Mouse (Mus musculus) urinary bladder, postnatal 10 days (tissue): ENCODE measurements around the gene Slamf9.

ENCODE experiments used
- DNase-seq: peaks from one replicate; pipeline ENCODE4 v3.0.0; 2022; ENCODE audit warnings: low spot score

The Slamf9 gene

DNA sequence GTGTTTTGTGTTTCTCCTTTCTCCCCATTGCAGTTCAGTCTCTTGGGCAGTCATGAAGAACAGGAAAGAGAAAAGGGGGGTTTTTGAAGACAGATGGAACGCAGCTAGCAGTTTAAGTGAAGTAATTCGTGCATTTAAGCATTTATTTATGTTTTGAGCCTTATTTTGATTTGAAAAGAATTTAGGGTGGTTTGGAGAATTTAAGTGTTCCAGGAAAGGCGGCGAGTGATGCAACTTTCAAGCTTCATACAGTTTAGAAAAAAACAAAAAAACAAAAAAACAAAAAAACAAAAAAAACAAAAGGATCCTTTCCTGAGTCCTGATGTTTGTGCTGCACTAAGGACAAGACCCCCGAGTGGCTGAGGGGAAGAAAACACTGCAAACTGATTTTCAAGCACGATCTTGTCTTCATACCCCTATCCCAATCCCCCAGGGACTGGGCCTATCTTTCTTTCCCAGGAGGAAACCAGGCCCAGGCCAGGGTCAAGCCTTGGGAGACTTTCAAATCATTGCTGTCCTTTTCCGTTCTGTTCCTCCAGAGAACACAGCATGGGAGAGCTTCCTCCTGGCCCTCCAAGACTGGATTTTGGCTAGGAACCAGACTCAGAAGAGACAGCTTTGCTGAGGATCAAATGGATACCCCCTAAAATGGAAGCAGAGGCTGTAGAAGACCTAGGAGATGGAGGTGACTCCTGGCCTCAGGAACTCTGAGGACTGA is 39.6 kb downstream of the Slamf9 start:
- DNase-seq = no peak

- no peak for DNase-seq
These were observed 40.2 kb downstream of the Slamf9 start for GRCm38 (mm10) chr1:172515396-172515795.

GRCm38 (mm10) chr1:172518013-172518412 is 42.9 kb downstream of the Slamf9 start:
- no peak for DNase-seq

DNA sequence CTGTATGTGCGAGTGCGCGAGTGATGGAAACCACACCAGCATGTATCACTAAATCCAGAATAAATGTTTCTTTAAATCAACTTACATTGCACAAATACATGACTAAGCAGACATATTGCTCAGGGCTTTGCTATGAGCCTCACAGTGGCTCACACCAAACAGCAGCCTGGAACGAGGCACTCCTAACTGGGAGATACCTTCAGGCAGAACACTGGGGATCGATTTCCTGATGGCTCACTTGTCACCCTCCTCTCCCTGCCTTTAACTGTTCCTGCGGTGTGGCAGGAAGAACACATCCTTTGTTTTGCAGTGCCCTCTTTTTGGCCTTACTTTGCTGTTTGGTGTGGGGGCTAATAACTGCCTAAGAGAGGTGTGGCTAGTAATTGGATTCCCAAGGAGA is 44.5 kb downstream of the Slamf9 start:
- DNase-seq = no peak

GRCm38 (mm10) chr1:172520576-172521440 is 45.6 kb downstream of the Slamf9 start, which contains the start of gene Cfap45:
Gene Cfap45 (plus strand): TSS chr1:172520801.
- no peak for DNase-seq

DNA sequence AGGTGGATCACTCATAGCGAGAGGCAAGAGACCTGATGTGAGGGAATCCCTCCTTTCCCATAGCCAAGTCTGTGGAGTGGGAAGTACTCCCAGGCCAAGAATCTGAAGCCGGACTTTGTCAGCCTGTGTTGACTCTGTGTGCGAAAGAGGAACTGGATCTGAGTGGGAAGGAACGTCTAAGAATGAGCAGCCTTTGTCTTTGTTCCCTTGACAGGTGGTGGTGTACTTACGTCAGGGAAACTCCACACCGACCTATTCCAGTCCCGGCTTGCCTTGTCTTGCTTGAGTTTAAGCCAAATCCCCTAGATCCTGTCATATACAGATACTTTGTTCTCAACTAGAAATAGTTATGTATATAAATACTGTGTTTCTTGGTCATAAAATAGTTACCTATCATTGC is 47.4 kb downstream of the Slamf9 start:
- DNase-seq = no peak

DNA sequence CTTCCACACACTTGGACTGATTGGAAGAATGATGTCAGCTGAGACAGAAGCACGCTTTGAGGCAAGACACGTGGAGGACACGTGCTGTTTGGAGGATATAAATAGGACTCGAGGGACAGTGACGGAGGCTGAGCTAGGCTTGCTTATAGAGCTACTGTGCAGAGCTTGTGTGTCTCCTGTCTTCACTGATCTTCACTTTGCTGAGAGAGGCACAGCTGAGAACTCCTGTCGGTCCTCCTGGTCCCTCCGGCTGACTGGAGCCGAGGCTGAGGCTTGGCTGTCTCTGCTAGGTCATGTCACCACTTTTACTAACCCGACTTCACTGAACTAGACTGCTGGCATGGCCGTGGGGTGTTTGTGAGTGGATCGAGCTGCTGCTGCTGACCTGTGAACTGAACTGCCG is 48.5 kb downstream of the Slamf9 start:
- no peak for DNase-seq

- DNase-seq = no peak
These were observed 50.0 kb downstream of the Slamf9 start for GRCm38 (mm10) chr1:172525027-172525764.

- DNase-seq = no peak
These were observed 50.8 kb downstream of the Slamf9 start for GRCm38 (mm10) chr1:172525971-172526370.

GRCm38 (mm10) chr1:172526380-172527081 is 51.4 kb downstream of the Slamf9 start:
- no peak for DNase-seq

DNA sequence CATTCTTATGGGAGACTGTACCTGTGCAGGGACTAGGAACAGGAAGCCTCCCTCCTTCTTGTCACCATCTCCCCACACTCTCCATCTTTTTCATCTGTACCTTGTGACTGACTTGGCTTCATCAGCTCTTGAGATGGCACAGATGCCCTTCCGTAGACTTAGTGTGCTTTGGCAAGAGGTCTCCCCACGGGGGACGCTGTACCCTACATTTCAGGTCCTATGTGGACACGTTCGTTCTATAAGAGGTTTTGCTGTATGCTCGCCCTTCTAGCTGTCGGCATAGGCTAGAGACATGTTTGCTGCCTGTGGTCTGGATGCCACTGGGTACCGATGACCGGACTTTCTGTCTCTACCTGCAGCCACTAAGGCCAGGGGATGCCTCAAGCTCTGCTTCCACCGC is 52.3 kb downstream of the Slamf9 start:
- DNase-seq = no peak
